Mouse (Mus musculus) stomach, embryonic 16.5 days (tissue): ENCODE results near the gene Pax4. TPM values are rescaled to one million over a fixed set of nuclear protein-coding genes. Genes with fewer than 3 reads are reported as not detected.

Source experiments
- ATAC-seq: fragments of 200-750 bp; cut with Nextera tagmentation; 2 replicates; pipeline ENCODE4 v1.8.0; 2017; ENCODE audit warnings: moderate number of reproducible peaks, moderate TSS enrichment; ENCODE audit not compliant: insufficient read depth, low FRiP score
- H3K27ac ChIP-seq: fragments of 300-500 bp; sonication (generic); 2 replicates; pipeline ENCODE4 v1.5.1; 2014; ENCODE audit warnings: low read length
- H3K27me3 ChIP-seq: fragments of 300-500 bp; sonication (generic); 2 replicates; pipeline ENCODE4 v1.6.1; 2014; ENCODE audit warnings: low read length, control low read depth, mixed read lengths; ENCODE audit not compliant: control insufficient read depth, insufficient read depth
- H3K36me3 ChIP-seq: fragments of 300-500 bp; sonication (generic); 2 replicates; pipeline ENCODE4 v1.6.1; 2014; ENCODE audit warnings: low read length; ENCODE audit not compliant: control insufficient read depth, insufficient read depth
- H3K4me1 ChIP-seq: fragments of 300-500 bp; sonication (generic); 2 replicates; pipeline ENCODE4 v1.6.1; 2014; ENCODE audit warnings: low read length, control low read depth, mixed read lengths; ENCODE audit not compliant: control insufficient read depth, insufficient read depth
- H3K4me2 ChIP-seq: fragments of 300-500 bp; sonication (generic); 2 replicates; pipeline ENCODE4 v1.6.1; 2014; ENCODE audit warnings: low read depth, low read length, mixed read lengths
- H3K4me3 ChIP-seq: fragments of 300-500 bp; sonication (generic); replicated peaks from 2 replicates; pipeline ENCODE4 v1.5.1; 2014; ENCODE audit warnings: mild to moderate bottlenecking, low read length
- H3K9ac ChIP-seq: fragments of 300-500 bp; sonication (generic); 2 replicates; pipeline ENCODE4 v1.6.1; 2014; ENCODE audit warnings: low read length
- H3K9me3 ChIP-seq: fragments of 300-500 bp; sonication (generic); replicated peaks from 2 replicates; pipeline ENCODE4 v1.6.1; 2016; ENCODE audit warnings: low read length, control low read depth; ENCODE audit not compliant: control insufficient read depth
- WGBS: fragments of 180-500 bp; shearing (Covaris S2); extraction: QIAGEN DNeasy Blood & Tissue Kit; methylation state at CpG from one replicate; pipeline ENCODE4 v1.1.7; 2014; 5-methylcytosine and 5-hydroxymethylcytosine counted together
- polyA plus RNA-seq: library from polyadenylated mRNA; unstranded; fragments of >200 nt; fragmentation: Nextera tagmentation; extraction: Ambion mirVana; gene quantifications from 2 replicates; pipeline ENCODE4 v1.2.1, GENCODE M21; 2015

Pax4 gene
- polyA plus RNA-seq, 1 experiment from 2014 or later: 1.2 TPM

DNA sequence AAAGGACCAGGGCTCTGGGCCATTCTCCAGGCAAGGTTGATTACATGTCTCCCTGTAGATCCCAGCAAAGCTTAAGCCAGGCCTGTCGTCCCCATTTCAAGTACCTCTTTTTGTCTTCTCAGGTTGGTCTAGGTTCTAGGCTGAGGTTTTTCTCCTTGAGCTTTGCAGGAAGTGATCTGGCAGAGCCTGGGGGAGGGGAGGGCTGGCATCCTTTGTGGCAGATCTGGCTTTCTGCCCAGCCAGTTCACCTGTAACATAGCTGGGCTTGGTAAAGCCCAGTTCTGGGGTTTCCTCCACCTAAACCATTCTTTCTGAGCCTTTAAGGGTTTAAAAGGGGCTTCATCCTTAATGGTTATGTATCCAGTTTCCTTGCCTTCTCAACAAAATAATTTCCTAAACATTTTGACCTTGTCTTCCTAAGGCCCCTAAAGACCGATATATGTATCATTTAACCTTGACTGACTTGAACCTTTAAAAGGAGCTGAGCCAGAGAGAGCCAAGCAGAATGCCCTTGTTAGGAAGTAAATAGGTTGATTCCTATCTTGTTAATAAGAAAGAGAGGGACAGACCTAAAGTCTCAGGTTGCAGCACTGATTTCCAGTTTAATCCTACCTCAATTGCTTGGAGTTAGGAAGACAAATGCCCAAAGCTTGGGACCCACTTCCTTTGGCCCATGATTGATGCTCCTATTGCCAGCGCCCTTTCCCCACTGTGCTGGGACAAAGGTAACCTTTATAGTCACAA, 21.9 kb downstream of the Pax4 start, which contains the start of gene Fscn3:
Gene Fscn3, plus strand, starts transcription at position 694 of the 744 bp plus-strand sequence.
- Histone ChIP-seq H3K27me3 (no peaks in the 10 kb centered on the region), H3K4me1 (peaks cover 8% of the 10 kb centered on the region; the same call in 1 of the 2 replicates), H3K27ac (no peak within 1 kb of the TSS), H3K9me3 (no peaks in the 10 kb centered on the region), H3K4me3 (no peak within 1 kb of the TSS), H3K9ac (no peak within 1 kb of the TSS), H3K36me3 (peaks cover 6% of the 10 kb centered on the region; the same call in 1 of the 2 replicates), H3K4me2 (no peak within 1 kb of the TSS)
- 80% methylated on average over 3 of the region's 3 CpGs for WGBS
- no peak for ATAC-seq

DNA sequence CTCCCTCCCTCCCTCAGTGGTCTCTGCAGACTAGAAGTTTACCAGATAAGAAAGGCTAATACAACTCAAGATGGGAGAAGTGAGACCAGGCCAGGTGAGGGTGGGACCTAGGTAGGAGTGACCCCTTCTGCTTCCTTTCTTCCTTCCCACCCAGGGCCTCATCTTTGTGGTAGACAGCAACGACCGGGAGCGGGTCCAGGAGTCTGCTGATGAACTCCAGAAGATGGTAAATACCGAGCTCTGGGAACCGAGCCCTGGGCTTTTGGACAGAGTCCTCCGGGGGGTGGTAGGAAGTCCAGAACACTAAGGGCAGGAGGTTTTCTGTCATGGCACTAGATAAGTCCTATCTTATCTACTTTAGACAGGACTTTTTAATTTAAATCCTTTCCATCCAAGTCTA, 24.1 kb downstream of the Pax4 start:
- 81% methylated on average over 6 of the region's 6 CpGs for WGBS
- Histone ChIP-seq H3K27ac (no peak overlapping the region), H3K27me3 (no peaks in the 10 kb centered on the region), H3K4me1 (peaks cover 23% of the 10 kb centered on the region), H3K4me2 (peak overlapping the region; percentile 70), H3K9ac (peak overlapping the region; percentile 13; the same call in 1 of the 2 replicates), H3K36me3 (peaks cover 6% of the 10 kb centered on the region; the same call in 1 of the 2 replicates), H3K4me3 (peak overlapping the region; percentile 72; the same call in 1 of the 2 replicates), H3K9me3 (no peaks in the 10 kb centered on the region)
- ATAC-seq: no peak

DNA sequence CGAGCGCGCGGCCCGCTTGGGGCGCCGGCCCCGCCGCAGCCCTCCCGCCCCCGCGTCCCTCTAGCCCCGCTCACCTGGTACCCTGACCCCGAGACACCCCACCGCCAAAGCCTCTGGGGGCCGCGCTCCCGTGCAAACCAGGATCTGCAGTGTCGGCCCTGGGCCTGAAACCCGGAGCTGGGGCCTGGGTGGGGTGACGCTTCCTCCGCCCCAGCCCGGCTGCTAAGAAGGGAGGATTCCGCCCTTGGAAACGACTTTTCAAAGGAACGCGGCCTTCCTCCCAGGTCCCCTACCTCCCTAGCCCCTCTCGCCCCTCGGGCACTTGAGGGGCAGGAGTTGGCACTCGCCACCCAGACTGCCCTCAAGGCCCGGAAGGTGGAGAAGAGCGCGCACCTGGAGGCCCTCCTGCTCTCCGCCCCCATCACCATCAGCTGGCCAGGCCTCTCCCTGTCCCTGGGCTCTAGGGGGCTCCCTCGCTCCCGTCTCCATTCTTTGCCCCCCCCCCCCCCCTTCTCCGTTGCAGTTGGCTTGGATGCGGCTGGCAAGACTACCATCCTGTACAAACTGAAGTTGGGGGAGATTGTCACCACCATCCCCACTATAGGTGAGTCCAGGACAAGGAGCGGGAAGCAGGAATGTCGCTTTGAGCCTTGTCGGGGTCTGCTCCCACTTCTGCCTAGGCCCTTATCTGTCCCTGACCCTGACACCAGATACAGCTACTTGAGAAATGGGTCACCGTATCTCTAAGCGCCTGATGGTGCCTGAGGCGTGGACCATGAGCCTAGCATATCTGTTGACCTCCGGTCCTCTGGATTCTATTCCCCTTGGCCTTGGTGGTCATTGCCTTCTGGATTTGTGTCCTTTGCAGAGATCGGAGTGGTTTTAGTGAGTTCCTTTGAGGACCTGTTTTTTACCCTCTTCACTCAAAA, 25.1 kb downstream of the Pax4 start:
- Histone ChIP-seq H3K27ac (peak overlapping the region; percentile 77), H3K27me3 (no peaks in the 10 kb centered on the region), H3K4me2 (peak overlapping the region; percentile 70), H3K36me3 (peaks cover 7% of the 10 kb centered on the region), H3K9ac (peak overlapping the region; percentile 95), H3K9me3 (no peaks in the 10 kb centered on the region), H3K4me1 (peaks cover 26% of the 10 kb centered on the region), H3K4me3 (peak overlapping the region; percentile 72)
- 0 out of 2 replicates have a peak, but pooled peaks have one; percentile 18 for ATAC-seq
- 8% methylated on average over 45 of the region's 46 CpGs for WGBS

DNA sequence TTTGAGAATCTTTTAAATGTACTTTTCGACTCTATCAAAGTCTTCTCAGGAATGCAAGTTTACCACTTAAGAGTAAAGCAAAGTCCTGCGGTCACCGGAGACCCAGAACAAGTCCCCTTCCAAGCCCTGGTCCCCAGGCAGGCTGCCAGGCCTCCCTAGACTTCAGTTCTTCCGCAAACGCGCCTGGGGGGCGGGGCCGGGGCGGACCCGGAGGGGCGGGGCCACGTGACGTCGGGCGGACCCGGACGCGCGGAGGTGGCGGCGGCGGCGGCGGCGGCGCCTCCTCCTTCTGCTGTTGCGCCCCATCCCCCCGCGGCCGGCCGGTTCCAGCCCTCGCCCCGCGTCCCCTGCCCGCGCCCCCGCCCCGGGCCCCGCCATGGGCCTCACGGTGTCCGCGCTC, 25.8 kb downstream of the Pax4 start, which contains the start of gene Arf5:
Gene Arf5, plus strand, starts transcription at position 248 of the 400 bp plus-strand sequence.
- peaks cover 26% of the 10 kb centered on the region for H3K4me1 ChIP-seq
- peak within 1 kb of the TSS; percentile 70 for H3K4me2 ChIP-seq
- WGBS: under 1% methylated on average over 36 of the region's 42 CpGs
- H3K4me3 ChIP-seq: peak within 1 kb of the TSS; percentile 72
- peak within 1 kb of the TSS; percentile 95 for H3K9ac ChIP-seq
- H3K36me3 ChIP-seq: peaks cover 13% of the 10 kb centered on the region
- ATAC-seq: peak; percentile 74
- H3K9me3 ChIP-seq: no peaks in the 10 kb centered on the region
- H3K27me3 ChIP-seq: no peaks in the 10 kb centered on the region
- H3K27ac ChIP-seq: peak within 1 kb of the TSS; percentile 77

DNA sequence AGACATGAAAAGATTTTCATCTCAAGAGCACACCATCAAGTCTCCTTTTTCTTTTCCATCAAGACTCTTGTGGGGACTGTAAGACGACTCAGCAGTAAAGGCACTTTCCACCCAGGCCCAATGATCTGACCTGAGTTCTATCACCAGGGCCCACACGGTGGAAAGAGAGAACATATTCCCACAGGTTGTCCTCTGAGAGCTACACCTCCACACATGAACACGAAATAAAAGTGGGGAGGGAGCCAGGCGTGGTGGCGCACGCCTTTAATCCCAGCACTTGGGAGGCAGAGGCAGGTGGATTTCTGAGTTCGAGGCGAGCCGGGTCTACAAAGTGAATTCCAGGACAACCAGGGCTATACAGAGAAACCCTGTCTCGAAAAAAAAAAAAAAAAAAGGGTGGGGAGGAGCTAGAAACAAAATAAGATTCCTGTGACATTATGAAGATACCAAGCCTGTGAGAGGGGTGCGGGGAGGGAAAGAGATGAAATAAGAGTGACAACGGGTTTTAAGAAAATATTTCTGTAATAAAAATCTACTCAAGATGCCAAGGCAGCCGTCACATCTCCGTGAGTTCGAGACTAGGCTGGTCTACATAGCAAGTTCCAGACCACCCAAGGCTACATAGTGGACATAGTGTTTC, 26.4 kb downstream of the Pax4 start:
- peak overlapping the region; percentile 41 for H3K4me2 ChIP-seq
- H3K9me3 ChIP-seq: no peaks in the 10 kb centered on the region
- peaks cover 26% of the 10 kb centered on the region for H3K4me1 ChIP-seq
- no peaks in the 10 kb centered on the region for H3K27me3 ChIP-seq
- peak overlapping the region; percentile 77; the same call in 1 of the 2 replicates for H3K27ac ChIP-seq
- no peak for ATAC-seq
- WGBS: 66% methylated on average over 15 of the region's 15 CpGs
- peaks cover 19% of the 10 kb centered on the region for H3K36me3 ChIP-seq
- H3K4me3 ChIP-seq: peak overlapping the region; percentile 72
- no peak overlapping the region for H3K9ac ChIP-seq

DNA sequence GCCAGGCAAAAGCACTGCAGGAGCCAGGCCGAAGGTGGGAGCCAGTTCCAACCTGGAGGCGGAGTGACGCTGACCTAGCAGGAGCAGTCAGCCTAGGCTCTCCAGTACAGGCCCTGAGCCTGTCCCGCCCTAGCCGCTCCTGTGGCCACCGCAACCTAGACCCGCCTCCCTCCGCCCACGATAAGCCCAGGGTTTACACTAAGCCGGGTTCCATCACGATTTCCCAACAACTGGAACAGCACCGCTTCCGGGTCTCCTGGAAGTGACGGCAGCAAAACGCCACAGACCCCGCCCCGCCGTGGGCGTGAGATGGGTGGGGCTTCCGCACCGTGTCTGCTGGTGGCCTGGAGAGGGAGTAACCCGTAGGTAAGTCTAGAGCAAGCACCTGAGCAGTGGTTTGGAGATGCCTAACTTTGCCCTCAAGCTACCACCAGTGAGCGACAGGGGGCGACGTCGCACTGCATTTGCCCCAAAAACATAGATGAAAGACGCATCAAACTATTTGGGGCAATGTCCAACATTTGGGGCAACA, 27.6 kb downstream of the Pax4 start:
- no peaks in the 10 kb centered on the region for H3K27me3 ChIP-seq
- H3K36me3 ChIP-seq: peaks cover 19% of the 10 kb centered on the region
- H3K4me2 ChIP-seq: peak overlapping the region; percentile 92
- H3K9ac ChIP-seq: peak overlapping the region; percentile 91
- under 1% methylated on average over 27 of the region's 27 CpGs for WGBS
- H3K4me1 ChIP-seq: peaks cover 26% of the 10 kb centered on the region
- no peaks in the 10 kb centered on the region for H3K9me3 ChIP-seq
- H3K27ac ChIP-seq: peak overlapping the region; percentile 77
- peak; percentile 95 for ATAC-seq
- H3K4me3 ChIP-seq: peak overlapping the region; percentile 90

DNA sequence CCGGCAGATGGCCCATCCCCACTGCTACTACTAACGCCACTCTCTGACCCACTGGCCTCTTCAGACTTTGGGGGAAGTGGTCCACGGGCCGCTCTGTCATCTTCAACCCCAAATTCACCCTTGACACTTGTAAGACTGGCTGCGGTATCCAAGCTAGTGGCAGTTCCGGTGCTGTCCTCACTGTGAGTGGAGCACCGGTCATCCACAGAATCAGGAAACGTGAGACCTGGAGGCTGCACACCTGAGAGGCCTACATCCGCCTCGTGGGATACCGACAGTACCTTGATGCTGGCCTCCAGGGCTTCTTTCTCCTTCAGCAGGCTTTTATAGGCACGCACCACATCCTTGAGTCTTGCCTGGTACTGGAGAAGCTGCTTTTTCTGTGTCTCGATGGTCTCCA, 28.3 kb downstream of the Pax4 start:
- 14% methylated on average over 13 of the region's 13 CpGs for WGBS
- Histone ChIP-seq H3K9me3 (no peaks in the 10 kb centered on the region), H3K27ac (peak overlapping the region; percentile 77), H3K36me3 (peaks cover 20% of the 10 kb centered on the region), H3K9ac (peak overlapping the region; percentile 91), H3K27me3 (no peaks in the 10 kb centered on the region), H3K4me1 (peaks cover 26% of the 10 kb centered on the region), H3K4me2 (peak overlapping the region; percentile 92), H3K4me3 (peak overlapping the region; percentile 90)
- no peak for ATAC-seq

DNA sequence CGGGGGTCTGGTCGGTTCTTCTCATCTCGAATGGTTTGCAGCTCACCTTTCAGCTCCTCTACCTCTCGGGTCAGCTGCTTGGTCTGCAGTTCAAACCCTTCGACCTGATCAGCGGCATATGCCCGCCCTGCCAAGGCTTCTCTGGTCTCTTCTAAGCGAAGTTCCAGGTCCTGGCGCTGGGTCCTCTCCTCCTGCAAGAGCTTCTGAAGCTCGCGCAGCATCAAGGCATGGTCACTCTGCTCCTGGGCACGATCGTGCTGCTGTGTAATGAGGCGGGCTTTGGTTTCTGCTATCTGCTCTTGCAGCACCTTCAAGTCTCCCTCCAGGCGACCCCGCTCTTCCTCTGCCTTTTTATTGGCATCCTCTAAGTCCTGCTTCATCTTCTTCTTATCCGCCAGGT, 28.8 kb downstream of the Pax4 start:
- peaks cover 25% of the 10 kb centered on the region for H3K36me3 ChIP-seq
- peak overlapping the region; percentile 92 for H3K4me2 ChIP-seq
- H3K9me3 ChIP-seq: no peaks in the 10 kb centered on the region
- WGBS: 70% methylated on average over 17 of the region's 17 CpGs
- H3K27ac ChIP-seq: no peak overlapping the region
- peaks cover 26% of the 10 kb centered on the region for H3K4me1 ChIP-seq
- peak overlapping the region; percentile 91 for H3K9ac ChIP-seq
- H3K4me3 ChIP-seq: peak overlapping the region; percentile 90
- no peaks in the 10 kb centered on the region for H3K27me3 ChIP-seq
- ATAC-seq: no peak
